Mouse (Mus musculus): ENCODE results near the gene Plcl2. TPM values are rescaled to one million over a fixed set of nuclear protein-coding genes. Genes with fewer than 3 reads are reported as not detected.
"Not testable (repeated sequence)": the region's sequence is repeated elsewhere in the genome, so short reads cannot be mapped to it uniquely, and the experiment has no call there.

Plcl2 gene
- polyA plus RNA-seq, 1 experiment from 2014 or later = 3.6 TPM

GRCm38 (mm10) chr17:50519588-50519987, 10.4 kb downstream of the Plcl2 start:
- no peak for DNase-seq (ENCODE audit: low spot score)
- Histone ChIP-seq H3K9me3 (no peaks in the 10 kb centered on the region), H3K27me3 (ENCODE audit: insufficient read depth, poor library complexity, severe bottlenecking) (no peaks in the 10 kb centered on the region), H3K27ac (no peak overlapping the region), H3K4me1 (replicated peaks) (no peaks in the 10 kb centered on the region; the same call in 1 of the 2 replicates), H3K36me3 (no peaks in the 10 kb centered on the region), H3K4me3 (no peak overlapping the region)
- WGBS = 91% methylated on average over 5 of the region's 5 CpGs

- H3K27ac ChIP-seq = no peak overlapping the region
- H3K4me1 ChIP-seq (replicated peaks) = no peaks in the 10 kb centered on the region; the same call in 1 of the 2 replicates
- no peaks in the 10 kb centered on the region for H3K9me3 ChIP-seq
- no peak for DNase-seq (ENCODE audit: low spot score)
- 80% methylated on average over 5 of the region's 5 CpGs for WGBS
- H3K4me3 ChIP-seq = no peak overlapping the region
- H3K36me3 ChIP-seq = no peaks in the 10 kb centered on the region
- no peaks in the 10 kb centered on the region for H3K27me3 ChIP-seq (ENCODE audit: insufficient read depth, poor library complexity, severe bottlenecking)
These were observed 13.4 kb downstream of the Plcl2 start for GRCm38 (mm10) chr17:50522473-50523083.

- no peak overlapping the region for H3K4me3 ChIP-seq
- DNase-seq (ENCODE audit: low spot score) = no peak
- no peak overlapping the region for H3K27ac ChIP-seq
- no peaks in the 10 kb centered on the region for H3K36me3 ChIP-seq
- no peaks in the 10 kb centered on the region; the same call in 1 of the 2 replicates for H3K4me1 ChIP-seq (replicated peaks)
- H3K9me3 ChIP-seq = no peaks in the 10 kb centered on the region
- H3K27me3 ChIP-seq (ENCODE audit: insufficient read depth, poor library complexity, severe bottlenecking) = no peaks in the 10 kb centered on the region
- WGBS = 85% methylated on average over 6 of the region's 6 CpGs
These were observed 15.8 kb downstream of the Plcl2 start for GRCm38 (mm10) chr17:50524970-50525369.

GRCm38 (mm10) chr17:50525821-50526220, 16.6 kb downstream of the Plcl2 start:
- no peak overlapping the region for H3K27ac ChIP-seq
- no peaks in the 10 kb centered on the region for H3K36me3 ChIP-seq
- WGBS = 64% methylated on average over 2 of the region's 2 CpGs
- H3K27me3 ChIP-seq (ENCODE audit: insufficient read depth, poor library complexity, severe bottlenecking) = no peaks in the 10 kb centered on the region
- no peaks in the 10 kb centered on the region for H3K9me3 ChIP-seq
- H3K4me1 ChIP-seq (replicated peaks) = no peaks in the 10 kb centered on the region; the same call in 1 of the 2 replicates
- DNase-seq (ENCODE audit: low spot score) = no peak
- H3K4me3 ChIP-seq = no peak overlapping the region

DNA sequence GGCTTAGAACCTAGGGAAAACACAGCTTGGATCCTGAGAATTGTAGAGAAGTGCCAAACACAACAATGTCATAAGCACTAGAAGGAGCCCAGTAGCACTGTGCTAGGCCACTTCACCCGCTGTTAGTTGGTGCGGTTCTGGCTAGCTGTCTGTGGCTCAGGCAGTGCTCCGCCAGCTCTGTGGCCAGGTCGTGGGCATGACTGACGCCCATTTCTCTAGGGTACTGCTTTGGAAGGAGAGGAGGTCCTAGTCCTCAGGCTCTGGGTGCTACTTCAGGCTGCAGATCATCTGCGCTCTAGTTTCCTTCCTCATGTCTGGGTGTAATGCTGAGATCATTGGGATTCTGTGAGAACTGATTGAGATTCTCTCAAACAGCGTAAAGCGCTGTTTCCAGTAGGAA, 20.9 kb downstream of the Plcl2 start:
- WGBS = 91% methylated on average over 8 of the region's 8 CpGs

GRCm38 (mm10) chr17:50534889-50535288, 25.7 kb downstream of the Plcl2 start:
- not testable (repeated sequence) for H3K9me3 ChIP-seq; H3K27me3 ChIP-seq (ENCODE audit: insufficient read depth, poor library complexity, severe bottlenecking); DNase-seq (ENCODE audit: low spot score); H3K27ac ChIP-seq; H3K4me3 ChIP-seq; H3K4me1 ChIP-seq (replicated peaks); H3K36me3 ChIP-seq
- 93% methylated on average over 2 of the region's 2 CpGs for WGBS

More for the DNA sequence above, 20.9 kb downstream of the Plcl2 start:
- Histone ChIP-seq H3K27ac (no peak overlapping the region), H3K27me3 (ENCODE audit: insufficient read depth, poor library complexity, severe bottlenecking) (no peaks in the 10 kb centered on the region), H3K36me3 (no peaks in the 10 kb centered on the region), H3K9me3 (no peaks in the 10 kb centered on the region), H3K4me3 (no peak overlapping the region), H3K4me1 (replicated peaks) (no peaks in the 10 kb centered on the region; the same call in 1 of the 2 replicates)
- no peak for DNase-seq (ENCODE audit: low spot score)

DNA sequence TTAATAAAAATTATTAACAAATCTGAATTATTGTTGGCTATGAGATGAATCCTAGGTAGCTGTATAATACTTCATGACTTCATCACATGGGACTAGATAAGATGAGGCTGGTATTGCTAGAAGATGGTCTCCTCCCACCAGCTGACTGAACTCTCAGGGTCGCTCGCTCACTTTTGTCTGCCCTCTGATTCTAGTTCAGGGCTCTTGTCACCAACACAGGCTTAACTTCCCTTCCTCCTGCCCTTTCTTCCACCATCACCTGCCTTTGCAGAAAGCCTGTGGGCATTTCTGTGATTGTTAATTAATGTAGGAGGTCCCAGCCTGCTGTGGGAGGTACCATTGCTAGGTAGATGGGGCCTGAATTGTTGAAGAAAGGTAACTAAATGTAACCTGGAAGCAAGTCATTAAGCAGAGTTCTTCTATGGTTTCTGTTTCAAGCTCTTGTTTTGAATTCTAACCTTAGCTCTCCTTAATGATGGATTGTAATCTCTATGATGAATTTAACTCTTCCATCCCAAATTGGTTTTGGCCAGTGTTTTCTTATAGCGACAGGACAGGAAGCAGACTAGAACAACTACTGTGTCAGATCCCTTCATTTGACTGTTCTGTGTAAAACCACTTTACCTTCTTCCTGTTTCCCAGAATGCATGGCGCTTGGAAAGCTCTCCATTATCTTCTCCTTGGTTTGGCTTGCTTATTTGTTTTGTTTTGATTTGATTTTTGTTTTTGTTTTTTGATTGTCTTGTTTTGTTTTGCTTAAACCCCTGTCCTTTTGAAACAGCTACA, 27.4 kb downstream of the Plcl2 start:
- 92% methylated on average over 4 of the region's 4 CpGs for WGBS
- H3K27ac ChIP-seq = no peak overlapping the region
- H3K4me3 ChIP-seq = no peak overlapping the region
- 0 out of 2 replicates have a peak, but pooled peaks cover under 1% of the 10 kb centered on the region for H3K9me3 ChIP-seq
- no peaks in the 10 kb centered on the region for H3K4me1 ChIP-seq (replicated peaks)
- H3K27me3 ChIP-seq (ENCODE audit: insufficient read depth, poor library complexity, severe bottlenecking) = no peaks in the 10 kb centered on the region
- no peak for DNase-seq (ENCODE audit: low spot score)
- H3K36me3 ChIP-seq = no peaks in the 10 kb centered on the region

DNA sequence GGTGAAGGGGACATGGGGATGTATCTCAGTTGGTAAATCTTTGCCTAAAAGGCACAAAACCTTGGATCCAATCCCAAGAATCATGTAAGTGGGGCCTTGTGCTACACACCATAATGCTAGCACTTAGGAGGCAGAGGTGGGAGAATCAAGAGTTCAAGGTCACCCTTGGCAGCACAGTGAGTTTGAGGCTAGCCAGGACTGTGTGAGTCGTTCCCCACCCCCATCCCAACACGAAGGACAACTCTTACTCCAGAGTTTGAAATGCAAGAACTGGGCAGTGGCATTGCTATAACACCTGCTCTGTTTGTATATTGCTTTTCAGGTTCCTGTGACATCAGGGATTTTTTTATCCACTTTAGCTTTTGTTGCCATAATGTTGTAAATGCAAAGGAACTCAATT, 28.6 kb downstream of the Plcl2 start:
- peaks cover 9% of the 10 kb centered on the region for H3K36me3 ChIP-seq
- WGBS = 90% methylated on average over 2 of the region's 2 CpGs
- H3K27ac ChIP-seq = no peak overlapping the region
- no peaks in the 10 kb centered on the region for H3K4me1 ChIP-seq (replicated peaks)
- H3K9me3 ChIP-seq = peaks cover 12% of the 10 kb centered on the region
- H3K27me3 ChIP-seq (ENCODE audit: insufficient read depth, poor library complexity, severe bottlenecking) = no peaks in the 10 kb centered on the region
- H3K4me3 ChIP-seq = no peak overlapping the region
- no peak for DNase-seq (ENCODE audit: low spot score)

GRCm38 (mm10) chr17:50544860-50545259, 35.7 kb downstream of the Plcl2 start:
- Histone ChIP-seq H3K36me3 (peaks cover 11% of the 10 kb centered on the region), H3K27ac (no peak overlapping the region), H3K4me3 (no peak overlapping the region), H3K27me3 (ENCODE audit: insufficient read depth, poor library complexity, severe bottlenecking) (no peaks in the 10 kb centered on the region), H3K4me1 (replicated peaks) (no peaks in the 10 kb centered on the region), H3K9me3 (peaks cover 14% of the 10 kb centered on the region)
- DNase-seq (ENCODE audit: low spot score) = no peak
- 93% methylated on average over 1 of the region's 1 CpGs for WGBS

GRCm38 (mm10) chr17:50545274-50545673, 36.1 kb downstream of the Plcl2 start:
- DNase-seq (ENCODE audit: low spot score) = no peak
- WGBS = 88% methylated on average over 6 of the region's 6 CpGs
- Histone ChIP-seq H3K9me3 (peaks cover 14% of the 10 kb centered on the region), H3K36me3 (peaks cover 11% of the 10 kb centered on the region), H3K27me3 (ENCODE audit: insufficient read depth, poor library complexity, severe bottlenecking) (no peaks in the 10 kb centered on the region), H3K4me1 (replicated peaks) (no peaks in the 10 kb centered on the region), H3K4me3 (no peak overlapping the region), H3K27ac (no peak overlapping the region)

DNA sequence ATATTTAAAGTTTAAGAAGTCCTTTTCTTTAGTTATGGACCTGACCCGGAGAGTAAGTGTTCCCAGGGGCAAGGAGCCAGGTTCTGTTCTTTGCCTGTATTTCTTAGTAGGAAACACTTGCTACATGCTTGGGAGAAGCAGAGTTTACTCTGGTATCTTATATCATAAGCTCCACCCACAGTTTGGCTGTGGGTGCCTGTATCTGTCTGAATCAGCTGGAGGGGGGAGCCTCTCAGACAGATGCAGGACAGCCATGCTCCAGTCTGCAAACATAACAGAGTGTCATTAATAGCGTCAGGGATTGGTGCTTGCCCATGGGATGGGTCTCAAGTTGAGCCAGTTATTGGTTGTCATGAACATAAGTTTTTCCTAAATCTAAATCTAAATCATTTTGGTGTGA, 42.9 kb downstream of the Plcl2 start:
- no peaks in the 10 kb centered on the region for H3K27me3 ChIP-seq (ENCODE audit: insufficient read depth, poor library complexity, severe bottlenecking)
- H3K36me3 ChIP-seq = no peaks in the 10 kb centered on the region
- no peak overlapping the region for H3K4me3 ChIP-seq
- 92% methylated on average over 2 of the region's 2 CpGs for WGBS
- no peak for DNase-seq (ENCODE audit: low spot score)
- no peaks in the 10 kb centered on the region for H3K4me1 ChIP-seq (replicated peaks)
- no peak overlapping the region for H3K27ac ChIP-seq
- no peaks in the 10 kb centered on the region for H3K9me3 ChIP-seq

DNA sequence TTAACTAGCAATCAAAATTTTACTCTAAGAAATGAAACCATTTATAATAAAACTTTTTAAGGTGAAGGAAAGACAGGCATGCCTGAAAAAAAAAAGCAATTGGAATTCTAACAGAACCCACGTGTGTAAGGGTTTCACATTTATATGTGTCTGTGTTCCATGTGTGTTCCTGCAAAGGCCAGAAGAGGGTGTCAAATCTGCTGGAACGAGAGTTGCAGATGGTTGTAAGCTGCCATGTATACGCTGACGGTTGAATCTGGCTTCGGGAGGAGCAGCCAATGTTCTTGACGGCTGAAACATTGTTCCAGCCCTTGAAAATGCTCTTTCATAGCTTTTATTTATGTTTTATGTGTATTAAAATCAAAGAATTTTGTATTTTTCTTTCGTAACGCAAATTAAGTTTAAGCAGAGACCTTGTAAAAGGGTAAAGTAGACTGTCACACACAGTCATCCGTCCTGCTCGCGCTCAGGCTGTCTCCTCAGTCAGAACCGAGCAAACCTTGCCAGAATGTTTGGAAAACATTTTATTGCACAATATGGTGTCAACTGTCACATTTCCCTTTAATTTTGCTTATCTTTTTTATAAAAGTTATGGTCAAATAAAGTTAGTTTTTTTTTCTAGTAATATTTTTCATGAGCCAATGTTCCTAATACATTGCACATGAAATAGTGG, 48.5 kb downstream of the Plcl2 start:
- H3K4me1 ChIP-seq (replicated peaks) = no peaks in the 10 kb centered on the region
- no peak for DNase-seq (ENCODE audit: low spot score)
- H3K4me3 ChIP-seq = no peak overlapping the region
- no peaks in the 10 kb centered on the region for H3K36me3 ChIP-seq
- H3K9me3 ChIP-seq = no peaks in the 10 kb centered on the region
- H3K27ac ChIP-seq = no peak overlapping the region
- H3K27me3 ChIP-seq (ENCODE audit: insufficient read depth, poor library complexity, severe bottlenecking) = no peaks in the 10 kb centered on the region
- 87% methylated on average over 12 of the region's 12 CpGs for WGBS

DNA sequence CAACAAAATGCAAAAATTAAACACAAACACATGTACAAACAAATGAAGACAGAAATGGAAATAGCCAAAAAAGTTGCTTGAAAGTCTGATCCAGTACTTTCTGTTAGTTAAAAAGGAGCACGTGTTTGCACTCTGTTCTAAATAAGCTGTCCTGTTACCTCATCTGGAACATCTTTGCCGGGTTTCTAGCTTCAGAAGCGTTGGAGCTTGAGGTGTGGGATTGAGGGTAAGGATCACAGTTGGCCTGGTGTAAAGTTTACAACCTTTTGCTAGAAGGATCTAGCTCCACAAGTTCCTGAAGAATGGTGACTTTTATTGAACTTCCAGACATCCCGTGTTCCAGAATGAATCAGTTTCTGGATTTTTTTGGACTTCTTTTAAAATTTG, 49.0 kb downstream of the Plcl2 start:
- no peaks in the 10 kb centered on the region for H3K4me1 ChIP-seq (replicated peaks)
- WGBS = 87% methylated on average over 4 of the region's 4 CpGs

More for the DNA sequence above, 49.0 kb downstream of the Plcl2 start:
- Histone ChIP-seq H3K36me3 (no peaks in the 10 kb centered on the region), H3K4me3 (no peak overlapping the region), H3K9me3 (no peaks in the 10 kb centered on the region), H3K27me3 (ENCODE audit: insufficient read depth, poor library complexity, severe bottlenecking) (no peaks in the 10 kb centered on the region), H3K27ac (no peak overlapping the region)
- DNase-seq (ENCODE audit: low spot score) = no peak

All from hindbrain, embryonic 10.5 days (tissue).